Mouse (Mus musculus): Measurements from ENCODE around the gene Anapc15. TPM values are rescaled to one million over a fixed set of nuclear protein-coding genes. Genes with fewer than 3 reads are reported as not detected.

Gene Anapc15
- polyA plus RNA-seq, 1 experiment from 2014 or later = 73.0 TPM

DNA sequence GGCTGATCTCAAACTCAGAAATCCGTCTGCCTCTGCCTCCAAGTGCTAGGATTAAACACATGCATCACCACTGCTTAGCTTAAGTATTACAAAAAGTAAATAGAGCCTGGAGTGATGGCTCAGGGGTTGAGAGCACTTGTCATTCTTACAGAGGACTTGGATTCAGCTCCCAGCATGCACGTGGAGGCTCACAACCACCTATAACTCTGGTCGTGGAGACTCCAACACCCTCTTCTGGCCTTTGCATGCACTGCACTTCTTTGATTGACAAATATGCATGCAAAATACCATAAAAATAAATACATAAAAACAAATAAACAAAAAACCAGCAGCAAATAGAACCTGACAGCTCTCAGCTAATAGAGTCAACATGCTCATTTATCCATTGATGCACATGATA, 1.2 kb upstream of the Anapc15 start:
- H3K27ac ChIP-seq (ENCODE audit: low read length) = no peak overlapping the region
- no peaks in the 10 kb centered on the region; the same call in 1 of the 2 replicates for H3K9me3 ChIP-seq (ENCODE audit: control insufficient read depth, low read length)
- 53% methylated on average over 3 of the region's 3 CpGs for WGBS

DNA sequence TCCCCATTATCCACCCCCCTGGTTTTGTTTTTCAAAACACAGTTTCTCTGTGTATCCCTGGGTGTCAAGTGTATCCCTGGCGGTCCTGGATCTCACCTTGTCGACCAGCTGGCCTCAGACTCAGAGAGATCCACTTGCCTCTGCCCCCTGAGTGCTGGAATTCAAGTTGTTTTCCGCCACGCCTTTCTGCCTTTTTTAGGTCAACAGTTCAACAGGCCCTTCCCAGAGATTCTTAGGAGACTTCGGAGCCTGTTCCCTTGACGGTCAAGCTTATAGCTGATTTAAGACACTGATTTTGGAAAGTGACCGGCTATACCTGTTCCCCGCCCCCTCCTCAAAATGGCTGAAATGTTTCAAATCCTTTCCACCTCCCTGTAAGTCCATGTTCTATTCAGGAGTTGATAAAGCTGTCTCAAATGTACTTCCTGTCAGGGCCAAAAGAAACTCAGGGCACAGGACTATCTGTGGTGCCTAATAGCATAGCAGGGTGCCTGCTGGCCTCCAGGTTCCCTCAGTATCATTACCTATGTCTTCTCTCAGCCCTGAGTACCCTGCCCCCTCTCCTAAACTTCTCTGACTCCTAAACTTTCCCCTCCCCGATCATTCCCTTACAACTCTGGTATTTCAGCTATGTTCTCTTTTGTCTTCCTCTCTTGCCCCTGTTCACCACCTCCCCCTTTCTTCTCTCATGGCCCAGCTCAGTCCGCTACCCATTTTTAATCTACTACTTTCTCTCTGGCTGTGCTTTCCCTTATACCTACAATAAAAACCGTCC, 3.2 kb downstream of the Anapc15 start:
- Histone ChIP-seq H3K9ac (ENCODE audit: low read length) (no peak overlapping the region), H3K4me1 (replicated peaks; ENCODE audit: control insufficient read depth, insufficient read depth, low read length) (no peaks in the 10 kb centered on the region), H3K4me2 (ENCODE audit: low read depth, low read length) (no peak overlapping the region), H3K36me3 (ENCODE audit: control insufficient read depth, insufficient read depth, low read length) (no peaks in the 10 kb centered on the region), H3K27ac (ENCODE audit: low read length) (no peak overlapping the region), H3K4me3 (ENCODE audit: low read length) (no peak overlapping the region), H3K9me3 (ENCODE audit: control insufficient read depth, low read length) (no peaks in the 10 kb centered on the region; the same call in 1 of the 2 replicates), H3K27me3 (ENCODE audit: control insufficient read depth, insufficient read depth, low read depth, low read length) (no peaks in the 10 kb centered on the region)
- 72% methylated on average over 11 of the region's 11 CpGs for WGBS
- ATAC-seq (ENCODE audit: low read depth) = no peak

More for the DNA sequence above, 1.2 kb upstream of the Anapc15 start:
- Histone ChIP-seq H3K27me3 (ENCODE audit: control insufficient read depth, insufficient read depth, low read depth, low read length) (no peaks in the 10 kb centered on the region), H3K36me3 (ENCODE audit: control insufficient read depth, insufficient read depth, low read length) (no peaks in the 10 kb centered on the region), H3K4me1 (replicated peaks; ENCODE audit: control insufficient read depth, insufficient read depth, low read length) (no peaks in the 10 kb centered on the region), H3K4me2 (ENCODE audit: low read depth, low read length) (no peak overlapping the region), H3K4me3 (ENCODE audit: low read length) (no peak overlapping the region), H3K9ac (ENCODE audit: low read length) (no peak overlapping the region)
- ATAC-seq (ENCODE audit: low read depth) = no peak

- no peak overlapping the region for H3K9ac ChIP-seq (ENCODE audit: low read length)
- H3K27me3 ChIP-seq (ENCODE audit: control insufficient read depth, insufficient read depth, low read depth, low read length) = no peaks in the 10 kb centered on the region
- H3K36me3 ChIP-seq (ENCODE audit: control insufficient read depth, insufficient read depth, low read length) = no peaks in the 10 kb centered on the region
- H3K4me1 ChIP-seq (replicated peaks; ENCODE audit: control insufficient read depth, insufficient read depth, low read length) = no peaks in the 10 kb centered on the region
- ATAC-seq (ENCODE audit: low read depth) = no peak
- H3K4me3 ChIP-seq (ENCODE audit: low read length) = no peak overlapping the region
- WGBS = 92% methylated on average over 4 of the region's 4 CpGs
- no peaks in the 10 kb centered on the region; the same call in 1 of the 2 replicates for H3K9me3 ChIP-seq (ENCODE audit: control insufficient read depth, low read length)
- H3K27ac ChIP-seq (ENCODE audit: low read length) = no peak overlapping the region
- no peak overlapping the region for H3K4me2 ChIP-seq (ENCODE audit: low read depth, low read length)
Observed at GRCm38 (mm10) chr7:101867482-101867881, 4.0 kb downstream of the Anapc15 start.

DNA sequence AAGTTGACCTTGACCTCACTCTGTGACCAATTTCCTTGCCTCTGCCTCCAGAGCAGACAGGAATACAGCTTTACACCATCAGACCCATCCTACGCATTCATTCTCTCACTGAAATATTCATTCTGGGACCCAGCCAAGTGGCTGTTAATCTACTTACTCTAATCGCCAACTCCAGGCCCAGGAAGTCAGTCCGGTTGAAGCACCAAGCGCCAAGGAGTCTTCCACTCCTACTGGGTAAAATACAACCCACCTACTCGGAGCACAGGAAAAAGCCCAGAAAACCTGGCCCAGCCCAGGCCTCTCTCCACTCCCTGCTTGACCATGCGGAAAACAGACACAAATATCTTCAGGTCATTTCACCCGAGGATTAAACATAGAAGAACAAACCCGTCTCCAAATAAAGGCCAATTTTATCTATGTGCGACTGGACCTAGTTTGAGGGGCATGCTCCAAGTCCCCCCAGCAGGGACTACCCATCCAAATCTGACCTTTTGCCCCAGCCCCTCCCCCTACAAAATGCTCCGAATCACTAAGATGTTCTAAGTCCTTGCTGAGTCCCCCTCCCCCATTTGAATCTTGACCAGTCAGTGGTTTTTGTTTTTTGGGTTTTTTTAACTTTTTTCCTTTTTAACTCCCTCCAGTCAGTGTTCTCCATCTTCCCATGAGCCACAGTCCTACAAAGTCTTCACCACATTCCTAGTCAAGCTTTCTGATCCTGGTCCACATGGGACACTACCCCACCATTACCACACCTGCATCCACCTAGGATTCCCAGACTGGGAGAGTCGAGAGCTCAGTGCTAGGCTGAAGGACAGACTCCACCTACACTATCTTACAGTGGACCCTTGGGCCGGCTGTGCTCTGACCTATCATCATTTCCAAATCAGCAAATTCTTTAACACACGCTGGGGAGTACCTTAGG, 5.0 kb downstream of the Anapc15 start:
- no peak overlapping the region for H3K27ac ChIP-seq (ENCODE audit: low read length)
- H3K27me3 ChIP-seq (ENCODE audit: control insufficient read depth, insufficient read depth, low read depth, low read length) = no peaks in the 10 kb centered on the region
- H3K4me3 ChIP-seq (ENCODE audit: low read length) = no peak overlapping the region
- 64% methylated on average over 13 of the region's 13 CpGs for WGBS
- no peak overlapping the region for H3K9ac ChIP-seq (ENCODE audit: low read length)
- H3K36me3 ChIP-seq (ENCODE audit: control insufficient read depth, insufficient read depth, low read length) = no peaks in the 10 kb centered on the region
- ATAC-seq (ENCODE audit: low read depth) = no peak
- no peak overlapping the region for H3K4me2 ChIP-seq (ENCODE audit: low read depth, low read length)
- no peaks in the 10 kb centered on the region; the same call in 1 of the 2 replicates for H3K9me3 ChIP-seq (ENCODE audit: control insufficient read depth, low read length)
- no peaks in the 10 kb centered on the region for H3K4me1 ChIP-seq (replicated peaks; ENCODE audit: control insufficient read depth, insufficient read depth, low read length)

GRCm38 (mm10) chr7:101869163-101869500, 5.6 kb downstream of the Anapc15 start:
- Histone ChIP-seq H3K36me3 (ENCODE audit: control insufficient read depth, insufficient read depth, low read length) (no peaks in the 10 kb centered on the region), H3K9me3 (ENCODE audit: control insufficient read depth, low read length) (no peaks in the 10 kb centered on the region; the same call in 1 of the 2 replicates), H3K27me3 (ENCODE audit: control insufficient read depth, insufficient read depth, low read depth, low read length) (no peaks in the 10 kb centered on the region), H3K9ac (ENCODE audit: low read length) (no peak overlapping the region), H3K27ac (ENCODE audit: low read length) (no peak overlapping the region), H3K4me2 (ENCODE audit: low read depth, low read length) (no peak overlapping the region), H3K4me3 (ENCODE audit: low read length) (no peak overlapping the region), H3K4me1 (replicated peaks; ENCODE audit: control insufficient read depth, insufficient read depth, low read length) (no peaks in the 10 kb centered on the region)
- ATAC-seq (ENCODE audit: low read depth) = no peak
- WGBS = 71% methylated on average over 7 of the region's 7 CpGs

DNA sequence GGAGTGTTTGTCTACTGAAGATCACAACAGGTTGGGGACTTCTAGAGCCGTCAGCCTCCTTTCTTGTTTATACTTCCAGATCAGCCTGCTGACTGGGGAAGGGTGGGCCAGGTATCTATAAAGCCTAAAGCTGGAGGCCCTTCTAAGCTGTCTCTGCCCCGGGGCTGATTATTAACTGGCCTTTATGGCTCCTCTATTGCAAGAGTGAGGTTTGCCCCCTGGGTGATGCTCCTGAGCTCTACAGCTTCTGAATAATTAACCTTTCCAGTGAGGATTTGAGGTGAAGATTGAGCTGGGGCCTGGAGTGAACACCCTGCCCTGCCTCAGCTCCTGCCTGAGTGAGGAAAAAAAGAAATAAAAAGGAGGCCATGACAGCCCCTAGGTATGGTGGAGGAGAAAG, 7.1 kb downstream of the Anapc15 start, which contains the start of gene Folr1:
Gene Folr1 (minus strand): TSS at position 160 of the 400 bp plus-strand sequence.
- Histone ChIP-seq H3K36me3 (ENCODE audit: control insufficient read depth, insufficient read depth, low read length) (no peaks in the 10 kb centered on the region), H3K27ac (ENCODE audit: low read length) (no peak within 1 kb of the TSS), H3K9me3 (ENCODE audit: control insufficient read depth, low read length) (no peaks in the 10 kb centered on the region; the same call in 1 of the 2 replicates), H3K4me3 (ENCODE audit: low read length) (no peak within 1 kb of the TSS), H3K4me2 (ENCODE audit: low read depth, low read length) (no peak within 1 kb of the TSS), H3K9ac (ENCODE audit: low read length) (no peak within 1 kb of the TSS), H3K4me1 (replicated peaks; ENCODE audit: control insufficient read depth, insufficient read depth, low read length) (no peaks in the 10 kb centered on the region), H3K27me3 (ENCODE audit: control insufficient read depth, insufficient read depth, low read depth, low read length) (no peaks in the 10 kb centered on the region)
- no peak for ATAC-seq (ENCODE audit: low read depth)
- 70% methylated on average over 2 of the region's 2 CpGs for WGBS

DNA sequence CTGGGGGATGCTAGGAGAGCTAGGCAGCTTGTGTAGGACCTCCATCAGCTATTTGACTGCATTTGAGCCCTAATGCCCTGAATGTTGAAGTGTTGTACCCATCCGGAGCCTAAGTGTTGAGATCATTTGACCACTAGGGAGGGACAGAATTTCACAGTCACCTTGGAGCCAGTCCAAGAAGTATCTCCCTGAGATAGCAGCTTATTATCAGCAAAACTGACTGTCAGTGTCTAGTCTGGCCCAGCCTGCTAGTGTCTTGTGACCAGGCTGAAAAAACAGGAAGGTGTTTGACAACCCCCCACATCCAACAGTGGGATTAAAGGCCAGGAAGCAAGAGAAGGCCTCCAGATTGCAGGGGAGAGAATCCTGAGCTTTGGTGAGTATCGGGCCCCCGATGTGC, 7.8 kb downstream of the Anapc15 start:
- no peak; the same call in 1 of the 2 replicates for ATAC-seq (ENCODE audit: low read depth)
- H3K4me3 ChIP-seq (ENCODE audit: low read length) = no peak overlapping the region
- no peaks in the 10 kb centered on the region for H3K4me1 ChIP-seq (replicated peaks; ENCODE audit: control insufficient read depth, insufficient read depth, low read length)
- H3K9me3 ChIP-seq (ENCODE audit: control insufficient read depth, low read length) = no peaks in the 10 kb centered on the region; the same call in 1 of the 2 replicates
- no peak overlapping the region for H3K9ac ChIP-seq (ENCODE audit: low read length)
- no peaks in the 10 kb centered on the region for H3K27me3 ChIP-seq (ENCODE audit: control insufficient read depth, insufficient read depth, low read depth, low read length)
- no peak overlapping the region for H3K4me2 ChIP-seq (ENCODE audit: low read depth, low read length)
- WGBS = 52% methylated on average over 3 of the region's 3 CpGs
- H3K27ac ChIP-seq (ENCODE audit: low read length) = no peak overlapping the region
- H3K36me3 ChIP-seq (ENCODE audit: control insufficient read depth, insufficient read depth, low read length) = no peaks in the 10 kb centered on the region

DNA sequence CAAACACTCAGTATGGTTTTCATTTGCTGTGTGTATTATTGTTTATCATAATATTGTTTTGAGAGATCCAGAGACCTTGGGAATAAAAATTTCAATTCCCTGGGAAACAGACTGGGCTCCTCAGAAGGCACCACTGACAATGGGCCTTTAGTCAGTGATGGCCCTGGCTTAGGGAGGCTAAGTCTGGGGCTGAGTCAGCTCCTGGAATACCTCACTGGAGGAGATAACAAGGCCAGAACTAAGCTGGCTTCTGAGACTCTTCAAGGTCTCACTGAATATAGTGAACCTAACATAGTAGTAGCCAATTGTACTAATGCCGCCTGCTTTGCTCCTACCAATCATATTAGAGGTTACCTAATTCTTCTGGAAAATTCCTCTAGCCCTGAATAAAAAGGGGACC, 12.5 kb downstream of the Anapc15 start:
- no peak overlapping the region for H3K9ac ChIP-seq (ENCODE audit: low read length)
- 95% methylated on average over 1 of the region's 1 CpGs for WGBS

GRCm38 (mm10) chr7:101880855-101881254, 17.3 kb downstream of the Anapc15 start:
- no peak overlapping the region for H3K4me3 ChIP-seq (ENCODE audit: low read length)
- ATAC-seq (ENCODE audit: low read depth) = no peak
- 71% methylated on average over 4 of the region's 4 CpGs for WGBS
- no peak overlapping the region for H3K27ac ChIP-seq (ENCODE audit: low read length)
- H3K4me2 ChIP-seq (ENCODE audit: low read depth, low read length) = no peak overlapping the region
- H3K9me3 ChIP-seq (ENCODE audit: control insufficient read depth, low read length) = no peaks in the 10 kb centered on the region
- no peak overlapping the region for H3K9ac ChIP-seq (ENCODE audit: low read length)
- H3K27me3 ChIP-seq (ENCODE audit: control insufficient read depth, insufficient read depth, low read depth, low read length) = no peaks in the 10 kb centered on the region
- no peaks in the 10 kb centered on the region for H3K4me1 ChIP-seq (replicated peaks; ENCODE audit: control insufficient read depth, insufficient read depth, low read length)
- H3K36me3 ChIP-seq (ENCODE audit: control insufficient read depth, insufficient read depth, low read length) = no peaks in the 10 kb centered on the region

More for the DNA sequence above, 12.5 kb downstream of the Anapc15 start:
- Histone ChIP-seq H3K27ac (ENCODE audit: low read length) (no peak overlapping the region), H3K36me3 (ENCODE audit: control insufficient read depth, insufficient read depth, low read length) (no peaks in the 10 kb centered on the region), H3K4me2 (ENCODE audit: low read depth, low read length) (no peak overlapping the region), H3K9me3 (ENCODE audit: control insufficient read depth, low read length) (no peaks in the 10 kb centered on the region), H3K4me1 (replicated peaks; ENCODE audit: control insufficient read depth, insufficient read depth, low read length) (no peaks in the 10 kb centered on the region), H3K27me3 (ENCODE audit: control insufficient read depth, insufficient read depth, low read depth, low read length) (no peaks in the 10 kb centered on the region), H3K4me3 (ENCODE audit: low read length) (no peak overlapping the region)
- ATAC-seq (ENCODE audit: low read depth) = no peak
